In genomic region chr7:114007565-114007964, GRCm38 (mm10) we compare ENCODE assay signal across 8 mouse cellular contexts.
A peak's percentile ranks its signal among the peaks of the same experiment; 100 is the strongest.
DNase-seq lines count a peak whose midpoint lies in the region; ATAC-seq and TF ChIP-seq lines count a peak whose summit lies in the region.

No protein-coding gene starts in this region.

- no peak overlapping the region for H3K4me2 ChIP-seq in liver, postnatal 0 days (ENCODE audit: low read depth, low read length)

- no peak overlapping the region for H3K4me3 ChIP-seq in liver, postnatal 0 days (ENCODE audit: low read depth, low read length)

- DNase-seq in cerebellum, postnatal 10 days, result peak; percentile 51 to 66
- DNase-seq in cerebellum, adult 11-12 months, result no peak
- DNase-seq in lung, adult 18-20 months, result peak; percentile 29
- DNase-seq in lung, postnatal 25 days (ENCODE audit: low spot score), result no peak
- peak; percentile 33 for DNase-seq in c-Kit-positive CD71-negative TER-119-negative erythroid progenitor cells, embryonic 14.5 days (ENCODE audit: low read depth)
- DNase-seq in liver, postnatal 0 days, result peak; percentile 58
- no peak for DNase-seq in urinary bladder, postnatal 25 days (ENCODE audit: low spot score)
- no peak for DNase-seq in left cerebral cortex, postnatal 14 days (ENCODE audit: low spot score in 2 of 2)

- WGBS in liver, postnatal 0 days (ENCODE audit: insufficient replicate concordance), result 46% methylated on average over 5 of the region's 5 CpGs

- no peaks in the 10 kb centered on the region for H3K4me1 ChIP-seq in liver, postnatal 0 days (ENCODE audit: insufficient read depth)

- H3K9me3 ChIP-seq in liver, postnatal 0 days (ENCODE audit: low read length), result no peaks in the 10 kb centered on the region

- no peak for TF ChIP-seq EP300 in liver, postnatal 0 days (IDR thresholded peaks at IDR 0.05; ENCODE audit: low read depth)

- intact Hi-C loops in left cerebral cortex, postnatal 14 days (cut with DNase I), result no loop called here

- no peaks in the 10 kb centered on the region for H3K36me3 ChIP-seq in liver, postnatal 0 days (replicated peaks; ENCODE audit: insufficient read depth, low read length)

- no peak overlapping the region for H3K27ac ChIP-seq in liver, postnatal 0 days (ENCODE audit: low read depth)

- no peaks in the 10 kb centered on the region for H3K27me3 ChIP-seq in liver, postnatal 0 days (ENCODE audit: insufficient read depth, low read length)

- TF ChIP-seq CTCF in liver, postnatal 0 days (IDR thresholded peaks at IDR 0.05; ENCODE audit: low read depth), result peak; percentile 66

- no peak for ATAC-seq in liver, postnatal 0 days

- H3K9ac ChIP-seq in liver, postnatal 0 days (replicated peaks), result no peak overlapping the region

Comparison
In these comparisons a context has a peak if more than half of its experiments do, and no peak if none do; other contexts are left out.
1. DNase-seq: peak in cerebellum, postnatal 10 days (2 of 2), lung, adult 18-20 months (2 of 2), c-Kit-positive CD71-negative TER-119-negative erythroid progenitor cells, embryonic 14.5 days (single experiment) and liver, postnatal 0 days (single experiment); none in cerebellum, adult 11-12 months (single experiment), lung, postnatal 25 days (single experiment), urinary bladder, postnatal 25 days (single experiment) and left cerebral cortex, postnatal 14 days (0 of 2).